Mouse (Mus musculus) layer of hippocampus, postnatal 10 days (tissue): ENCODE results near the gene Mamdc2. TPM values are rescaled to one million over a fixed set of nuclear protein-coding genes. Genes with fewer than 3 reads are reported as not detected.

Source experiments
- DNase-seq, 2 experiments: peaks; one replicate each; pipeline ENCODE4 v3.0.0; 2021; ENCODE audit warnings: low spot score in 2 of 2
- total RNA-seq, 2 experiments: library from RNA; stranded (reverse); gene quantifications; 2 replicates each; pipeline ENCODE4 v1.2.3; 2021

The Mamdc2 gene
- total RNA-seq, 2 experiments from 2014 or later: 2.8 to 3.9 TPM

DNA sequence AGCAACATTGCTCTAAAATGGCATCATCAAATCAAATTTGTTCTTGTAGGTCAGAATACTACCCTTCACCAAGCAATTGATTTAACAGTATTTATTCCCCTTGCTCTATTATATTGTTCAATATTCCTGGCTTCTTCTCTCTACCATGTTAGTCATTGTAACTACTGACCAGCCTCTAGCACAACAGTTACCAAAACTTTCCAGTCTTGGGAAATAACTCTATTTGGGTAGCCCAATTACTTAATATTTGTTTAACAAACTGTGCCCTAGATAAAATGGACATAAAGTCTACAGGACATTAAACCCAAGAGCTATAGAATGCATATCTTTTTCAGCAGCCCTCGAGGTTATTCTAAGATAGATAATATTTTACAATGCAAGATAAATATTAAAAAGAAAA, 159.0 kb downstream of the Mamdc2 start:
- no peak for DNase-seq

DNA sequence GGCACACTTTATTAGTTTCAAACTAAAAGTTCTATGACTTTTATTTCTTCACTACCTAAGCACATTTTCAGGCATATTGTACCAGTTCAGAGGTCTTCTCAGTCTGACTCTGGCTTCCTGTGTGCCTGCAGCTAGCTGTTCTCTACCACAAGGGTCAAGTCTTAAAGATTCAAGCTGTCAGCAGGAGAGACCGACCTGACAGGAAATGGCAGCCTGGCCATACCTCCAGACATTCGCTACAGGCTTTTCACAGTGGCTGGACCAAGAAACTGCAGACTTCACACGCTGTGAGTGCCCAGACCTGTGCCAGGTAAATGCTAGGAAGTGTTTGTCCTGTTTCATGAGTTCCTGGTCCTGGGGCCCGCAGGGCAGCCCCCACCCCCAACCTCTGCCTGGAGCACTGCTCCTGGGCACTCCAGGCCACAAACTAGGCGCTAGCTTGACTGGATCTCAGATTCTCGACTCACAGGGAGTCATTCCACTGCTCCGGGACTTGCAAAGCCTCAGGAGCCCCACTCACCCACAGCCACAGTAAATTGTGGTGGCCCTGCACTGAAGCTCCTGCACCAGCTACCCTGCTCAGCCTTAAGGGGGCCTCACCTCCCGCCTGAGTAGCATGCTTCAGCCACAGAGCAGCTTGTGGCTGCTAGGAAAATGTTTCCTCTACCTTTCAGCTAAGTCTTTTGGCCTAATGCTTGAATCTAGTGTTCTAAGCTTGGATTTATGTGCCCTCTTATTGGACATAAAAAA, 166.2 kb downstream of the Mamdc2 start:
- DNase-seq: no peak

DNA sequence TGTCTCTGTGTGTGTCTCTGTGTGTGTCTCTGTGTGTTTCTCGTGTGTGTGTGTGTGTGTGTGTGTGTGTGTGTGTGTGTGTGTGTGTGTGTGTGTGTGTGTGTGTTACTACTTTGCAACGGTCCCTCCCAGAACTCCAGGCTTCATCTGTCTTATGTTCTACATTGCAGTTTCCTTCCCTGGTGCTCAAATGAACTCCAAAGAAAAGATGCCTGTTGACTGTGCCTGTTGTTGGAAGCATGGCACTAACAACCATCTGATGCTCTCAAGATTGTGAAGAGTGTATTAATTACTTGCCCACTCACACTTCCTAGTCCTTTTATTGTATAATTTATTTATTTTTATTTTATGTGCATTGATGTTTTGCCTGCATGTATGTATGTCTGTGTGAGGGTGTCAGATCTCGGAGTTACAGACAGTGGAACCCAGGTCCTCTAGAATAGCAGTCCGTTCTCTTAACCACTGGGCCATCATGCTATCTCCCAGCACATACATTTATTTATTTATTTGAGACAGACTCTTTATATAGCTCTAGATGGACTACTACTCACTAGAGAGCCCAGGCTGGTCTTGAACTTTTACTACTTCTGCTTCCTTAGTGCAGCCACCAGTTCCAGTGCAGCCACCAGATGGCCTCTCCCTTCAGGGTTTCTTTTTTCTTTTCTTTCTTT, 174.1 kb downstream of the Mamdc2 start:
- DNase-seq: no peak

DNA sequence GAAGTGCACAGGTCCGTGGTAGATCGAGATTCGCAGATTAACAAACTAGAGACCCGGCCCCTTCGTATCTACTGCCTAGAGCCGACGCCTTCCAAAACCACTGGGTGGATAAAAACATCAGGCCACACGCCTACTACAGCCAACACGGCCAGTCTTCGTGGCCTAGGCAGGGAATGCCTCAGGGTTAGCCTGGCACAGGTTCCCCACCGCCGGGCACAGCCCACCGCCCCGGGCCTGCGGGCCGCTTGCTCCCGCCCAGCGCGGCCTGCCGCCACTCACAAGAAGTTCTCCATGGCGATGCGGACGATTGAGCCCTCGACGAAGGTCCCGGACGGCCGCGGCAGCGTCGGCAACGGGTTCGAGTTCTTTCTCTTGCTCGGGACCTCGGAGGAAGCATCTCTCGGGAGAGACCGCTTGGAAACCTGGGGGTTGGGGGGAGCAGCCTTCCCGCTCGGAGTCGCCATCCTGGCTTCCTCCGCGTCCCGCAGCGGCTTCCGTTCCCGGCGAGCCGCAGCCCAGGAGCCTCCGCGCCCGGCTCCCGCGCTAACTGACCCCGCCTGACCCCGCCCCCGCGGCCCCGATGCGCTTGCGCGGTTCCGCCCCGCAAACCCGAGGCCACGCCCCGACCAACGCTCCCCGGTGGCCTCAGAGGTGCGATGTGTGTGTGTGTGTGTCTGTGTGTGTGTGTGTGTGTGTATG, 174.7 kb downstream of the Mamdc2 start, which contains the start of gene Smc5:
TSS of gene Smc5 (minus strand) at position 543 of the 699 bp plus-strand sequence.
- peak; percentile 90 to 94 for DNase-seq

DNA sequence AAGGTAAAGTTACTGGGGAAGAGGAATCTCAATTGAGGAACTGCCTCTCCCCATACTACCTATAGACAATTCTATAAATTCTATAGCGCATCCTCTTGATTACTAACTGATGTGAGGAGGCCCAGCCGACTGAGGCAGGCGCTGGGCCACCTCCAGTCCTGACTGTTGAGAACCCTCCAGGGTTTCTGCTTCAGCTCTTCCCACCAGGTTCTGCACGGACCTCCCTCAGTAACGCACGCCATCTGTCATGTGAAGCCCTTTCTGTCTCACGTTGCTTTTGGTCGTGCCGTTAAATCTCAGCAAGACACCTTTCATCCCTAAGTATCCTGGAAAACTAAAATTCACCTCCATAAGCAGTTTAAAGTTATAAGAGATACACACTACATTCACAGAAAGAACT, 191.5 kb downstream of the Mamdc2 start:
- no peak for DNase-seq

Other genes with a start within 250 kb of the Mamdc2 start
- 10 to 100 TPM; 39.1 to 41.3 TPM for gene Smc5, start 174.5 kb downstream of the Mamdc2 start, total RNA-seq
- gene 1700028P14Rik, start 204.4 kb upstream of the Mamdc2 start, total RNA-seq: 1 to 10 TPM; 4.1 to 4.8 TPM
- 10 to 100 TPM; 41.9 to 47.8 TPM for gene Ptar1, start 239.0 kb upstream of the Mamdc2 start, total RNA-seq